19 mouse cellular contexts compared by ENCODE assay signal in genomic region chr11:5355266-5355764, GRCm38 (mm10).
DNase-seq lines count a peak whose midpoint lies in the region; ATAC-seq lines count a peak whose summit lies in the region.
"Had no signal": no experiment of that assay in that cellular context is flagged by ENCODE, and none has a peak within 500 bp of the region (broad histone marks: within the 10 kb centered on the region; RNA-seq: fewer than 3 reads in every experiment).

No protein-coding gene starts in this region.

- DNase-seq in frontal cortex, adult 2 months (ENCODE audit: extremely low spot score in 1 of 2, low spot score in 1 of 2), result no peak
- DNase-seq in lung, postnatal 14 days, result peak; percentile 25
- DNase-seq in lung, postnatal 25 days (ENCODE audit: low spot score), result no peak
- DNase-seq in gonadal fat pad, adult 2 months (ENCODE audit: low read depth), result peak; percentile 81
- no peak for DNase-seq in kidney, postnatal 14 days
- DNase-seq in gastrocnemius, postnatal 10 days, result no peak
- DNase-seq: cerebellum, adult 11 months; cerebellum, adult 9-10 months; cerebellum, postnatal 36 days; kidney, adult 18-20 months; kidney, postnatal 36 days; liver; spleen, adult 18-20 months; thymus, adult 18-20 months; thymus, postnatal 25 days had no signal

- peak; percentile 9; the same call in 1 of the 2 replicates for ATAC-seq in frontal cortex, adult (ENCODE audit: low TSS enrichment)
- ATAC-seq: CD4-positive, CD25-positive, alpha-beta regulatory T cell, adult 4 months; forebrain, embryonic 15.5 days; hindbrain, embryonic 16.5 days had no signal

Comparison
In these comparisons a context has a peak if more than half of its experiments do, and no peak if none do; other contexts are left out.
1. DNase-seq: peak in lung, postnatal 14 days (single experiment) and gonadal fat pad, adult 2 months (single experiment); none in frontal cortex, adult 2 months (0 of 2), lung, postnatal 25 days (single experiment), kidney, postnatal 14 days (single experiment) and gastrocnemius, postnatal 10 days (single experiment).